Mouse (Mus musculus): ENCODE data around the gene Gm7247. TPM values are rescaled to one million over a fixed set of nuclear protein-coding genes. Genes with fewer than 3 reads are reported as not detected.
A peak's percentile ranks its signal among the peaks of the same experiment; 100 is the strongest.
"Not testable (repeated sequence)": the region's sequence is repeated elsewhere in the genome, so short reads cannot be mapped to it uniquely, and the experiment has no call there.

Gm7247 gene
- polyA plus RNA-seq, 1 experiment from 2014 or later: not detected

DNA sequence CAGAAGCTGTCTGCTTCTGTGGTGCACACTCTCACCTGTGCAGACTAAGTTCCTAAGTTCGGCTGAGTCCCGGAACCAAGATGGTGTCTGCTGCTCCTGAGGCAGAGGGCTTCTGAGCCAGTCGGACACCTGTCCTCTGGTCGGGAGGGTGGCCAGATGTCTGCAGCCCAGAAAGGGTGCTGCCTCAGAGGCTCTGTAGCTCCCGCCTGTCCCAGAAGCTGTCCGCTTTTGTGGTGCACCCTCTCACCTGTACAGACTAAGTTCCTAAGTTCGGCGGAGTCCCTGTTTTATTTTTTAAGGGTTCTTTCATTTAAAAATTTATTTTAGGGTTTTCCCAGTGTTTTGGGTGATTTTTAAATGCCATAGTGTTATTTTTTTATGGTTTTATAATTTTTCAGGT, 145.9 kb downstream of the Gm7247 start:
- Histone ChIP-seq H3K9me3 (ENCODE audit: control insufficient read depth, low read length) (no peaks in the 10 kb centered on the region), H3K4me1 (ENCODE audit: control insufficient read depth, insufficient read depth, low read length) (no peaks in the 10 kb centered on the region), H3K4me2 (no peak overlapping the region), H3K36me3 (ENCODE audit: control insufficient read depth, insufficient read depth, low read length) (no peaks in the 10 kb centered on the region), H3K27ac (ENCODE audit: low read depth, low read length) (no peak overlapping the region), H3K27me3 (ENCODE audit: control insufficient read depth, insufficient read depth, low read length) (no peaks in the 10 kb centered on the region), H3K9ac (ENCODE audit: low read length) (no peak overlapping the region), H3K4me3 (ENCODE audit: low read depth, low read length) (no peak overlapping the region)
- no peak for ATAC-seq (ENCODE audit: low FRiP score)
- WGBS: 93% methylated on average over 8 of the region's 8 CpGs
- peak; percentile 81 for DNase-seq (ENCODE audit: low spot score, missing footprints)

DNA sequence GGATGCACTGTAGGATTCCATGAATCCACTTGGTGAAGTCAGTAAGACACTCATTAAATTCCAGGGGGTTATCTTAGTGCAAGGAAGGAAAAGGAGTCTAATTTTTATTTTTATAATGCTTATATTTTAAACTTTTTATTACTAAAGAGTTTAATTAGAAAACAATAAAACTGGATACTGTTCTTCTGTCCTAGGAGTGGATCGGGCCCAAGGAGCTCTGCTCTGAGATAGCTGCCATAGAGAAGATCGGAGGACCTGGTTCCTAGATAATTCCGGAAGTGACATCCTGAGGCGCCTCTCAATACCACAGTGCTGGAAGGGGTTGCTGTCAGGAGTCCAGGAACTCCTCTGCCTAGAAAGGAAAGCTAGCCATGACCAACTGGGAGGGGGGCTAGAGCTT, 190.9 kb downstream of the Gm7247 start, which contains the start of gene Gm5622:
Gm5622 (plus strand) TSS at position 301 of the 400 bp plus-strand sequence.
- no peak within 1 kb of the TSS for H3K4me2 ChIP-seq
- ATAC-seq (ENCODE audit: low FRiP score): no peak
- no peaks in the 10 kb centered on the region for H3K9me3 ChIP-seq (ENCODE audit: control insufficient read depth, low read length)
- H3K4me3 ChIP-seq (ENCODE audit: low read depth, low read length): no peak within 1 kb of the TSS
- WGBS: 89% methylated on average over 4 of the region's 4 CpGs
- no peak within 1 kb of the TSS for H3K9ac ChIP-seq (ENCODE audit: low read length)
- H3K36me3 ChIP-seq (ENCODE audit: control insufficient read depth, insufficient read depth, low read length): no peaks in the 10 kb centered on the region
- no peak for DNase-seq (ENCODE audit: low spot score, missing footprints)
- H3K27ac ChIP-seq (ENCODE audit: low read depth, low read length): no peak within 1 kb of the TSS
- no peaks in the 10 kb centered on the region for H3K4me1 ChIP-seq (ENCODE audit: control insufficient read depth, insufficient read depth, low read length)
- H3K27me3 ChIP-seq (ENCODE audit: control insufficient read depth, insufficient read depth, low read length): no peaks in the 10 kb centered on the region

DNA sequence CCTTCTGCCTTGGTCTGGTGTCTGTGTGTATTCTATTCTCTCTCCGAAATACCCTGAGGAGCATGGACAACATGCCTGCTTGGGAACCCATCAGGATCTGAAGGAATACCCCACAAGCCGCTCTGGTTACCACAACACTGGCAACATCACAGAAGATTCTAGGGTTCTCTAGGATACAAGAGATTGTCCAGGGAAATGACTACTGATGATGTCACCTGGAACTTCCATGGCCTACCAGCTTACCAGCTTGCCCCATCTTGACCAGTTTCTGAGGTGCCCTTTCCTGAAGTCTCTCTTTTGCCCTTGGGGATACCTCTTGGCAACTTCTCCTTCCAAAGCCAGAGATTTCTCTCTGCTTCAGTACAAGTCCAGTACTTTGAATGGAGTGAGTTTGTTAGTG, 212.4 kb downstream of the Gm7247 start, which contains the start of gene Gm17175:
Gm17175 (minus strand) TSS at position 101 of the 400 bp plus-strand sequence.
- H3K36me3 ChIP-seq (ENCODE audit: control insufficient read depth, insufficient read depth, low read length); DNase-seq (ENCODE audit: low spot score, missing footprints); H3K4me1 ChIP-seq (ENCODE audit: control insufficient read depth, insufficient read depth, low read length); H3K27me3 ChIP-seq (ENCODE audit: control insufficient read depth, insufficient read depth, low read length); ATAC-seq (ENCODE audit: low FRiP score); H3K4me3 ChIP-seq (ENCODE audit: low read depth, low read length); H3K27ac ChIP-seq (ENCODE audit: low read depth, low read length); H3K9ac ChIP-seq (ENCODE audit: low read length); H3K4me2 ChIP-seq; H3K9me3 ChIP-seq (ENCODE audit: control insufficient read depth, low read length): not testable (repeated sequence)
- 89% methylated on average over 2 of the region's 2 CpGs for WGBS

DNA sequence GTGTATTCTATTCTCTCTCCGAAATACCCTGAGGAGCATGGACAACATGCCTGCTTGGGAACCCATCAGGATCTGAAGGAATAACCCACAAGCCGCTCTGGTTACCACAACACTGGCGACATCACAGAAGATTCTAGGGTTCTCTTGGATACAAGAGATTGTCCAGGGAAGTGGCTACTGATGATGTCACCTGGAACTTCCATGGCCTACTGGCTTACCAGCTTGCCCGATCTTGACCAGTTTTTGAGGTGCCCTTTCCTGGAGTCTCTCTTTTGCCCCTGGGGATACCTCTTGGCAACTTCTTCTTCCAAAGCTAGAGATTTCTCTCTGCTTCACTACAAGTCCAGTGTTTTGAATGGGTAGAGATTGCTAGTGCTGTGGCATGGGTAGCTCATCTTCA, 230.5 kb downstream of the Gm7247 start, which contains the start of gene Gm17174:
Gm17174 (minus strand) TSS at position 101 of the 400 bp plus-strand sequence.
- not testable (repeated sequence) for H3K27ac ChIP-seq (ENCODE audit: low read depth, low read length); H3K4me1 ChIP-seq (ENCODE audit: control insufficient read depth, insufficient read depth, low read length); DNase-seq (ENCODE audit: low spot score, missing footprints); ATAC-seq (ENCODE audit: low FRiP score); H3K4me2 ChIP-seq; H3K36me3 ChIP-seq (ENCODE audit: control insufficient read depth, insufficient read depth, low read length); H3K27me3 ChIP-seq (ENCODE audit: control insufficient read depth, insufficient read depth, low read length); H3K4me3 ChIP-seq (ENCODE audit: low read depth, low read length); H3K9ac ChIP-seq (ENCODE audit: low read length); H3K9me3 ChIP-seq (ENCODE audit: control insufficient read depth, low read length)
- 96% methylated on average over 4 of the region's 4 CpGs for WGBS

DNA sequence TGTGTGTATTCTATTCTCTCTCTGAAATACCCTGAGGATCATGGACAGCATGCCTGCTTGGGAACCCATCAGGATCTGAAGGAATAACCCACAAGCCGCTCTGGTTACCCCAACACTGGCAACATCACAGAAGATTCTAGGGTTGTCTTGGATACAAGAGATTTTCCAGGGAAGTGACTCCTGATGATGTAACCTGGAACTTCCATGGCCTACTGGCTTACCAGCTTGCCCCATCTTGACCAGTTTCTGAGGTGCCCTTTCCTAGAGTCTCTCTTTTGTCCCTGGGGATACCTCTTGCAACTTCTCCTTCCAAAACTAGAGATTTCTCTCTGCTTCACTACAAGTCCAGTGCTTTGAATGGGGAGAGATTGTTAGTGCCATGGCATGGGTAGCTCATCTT, 249.7 kb downstream of the Gm7247 start, which contains the start of gene Gm17078:
Gm17078 (minus strand) TSS at position 101 of the 400 bp plus-strand sequence.
- Histone ChIP-seq H3K4me3 (ENCODE audit: low read depth, low read length) (no peak within 1 kb of the TSS), H3K4me2 (no peak within 1 kb of the TSS), H3K36me3 (ENCODE audit: control insufficient read depth, insufficient read depth, low read length) (no peaks in the 10 kb centered on the region), H3K9me3 (ENCODE audit: control insufficient read depth, low read length) (no peaks in the 10 kb centered on the region), H3K4me1 (ENCODE audit: control insufficient read depth, insufficient read depth, low read length) (no peaks in the 10 kb centered on the region), H3K27me3 (ENCODE audit: control insufficient read depth, insufficient read depth, low read length) (no peaks in the 10 kb centered on the region), H3K27ac (ENCODE audit: low read depth, low read length) (no peak within 1 kb of the TSS), H3K9ac (ENCODE audit: low read length) (no peak within 1 kb of the TSS)
- DNase-seq (ENCODE audit: low spot score, missing footprints): no peak
- ATAC-seq (ENCODE audit: low FRiP score): no peak
- WGBS: 78% methylated on average over 1 of the region's 1 CpGs

Other genes with a start within 250 kb of the Gm7247 start
- gene Eddm3b, start 247.3 kb upstream of the Gm7247 start, polyA plus RNA-seq (2014; fragmentation: Nextera tagmentation; extraction: Ambion mirVana): not detected in 2 replicates
- gene Rnase6, start 237.8 kb upstream of the Gm7247 start, polyA plus RNA-seq (2014; fragmentation: Nextera tagmentation; extraction: Ambion mirVana): 0.12 TPM in 1 of 2 replicates, not detected in the other
- not detected in 2 replicates for gene Rnase1, start 215.0 kb upstream of the Gm7247 start, polyA plus RNA-seq (2014; fragmentation: Nextera tagmentation; extraction: Ambion mirVana)
- gene Rnase2b, start 199.5 kb upstream of the Gm7247 start, polyA plus RNA-seq (2014; fragmentation: Nextera tagmentation; extraction: Ambion mirVana): not detected in 2 replicates
- not detected in 2 replicates for gene Ang2, start 162.6 kb upstream of the Gm7247 start, polyA plus RNA-seq (2014; fragmentation: Nextera tagmentation; extraction: Ambion mirVana)
- not detected in 2 replicates for gene Ear14, start 158.4 kb upstream of the Gm7247 start, polyA plus RNA-seq (2014; fragmentation: Nextera tagmentation; extraction: Ambion mirVana)
- gene Rnase2a, start 105.6 kb upstream of the Gm7247 start, polyA plus RNA-seq (2014; fragmentation: Nextera tagmentation; extraction: Ambion mirVana): not detected in 2 replicates
- not detected in 2 replicates for gene Vmn2r88, start 49.1 kb downstream of the Gm7247 start, polyA plus RNA-seq (2014; fragmentation: Nextera tagmentation; extraction: Ambion mirVana)
- gene Vmn2r89, start 90.1 kb downstream of the Gm7247 start, polyA plus RNA-seq (2014; fragmentation: Nextera tagmentation; extraction: Ambion mirVana): not detected in 2 replicates
- gene Gm5622, start 191.0 kb downstream of the Gm7247 start, polyA plus RNA-seq (2014; fragmentation: Nextera tagmentation; extraction: Ambion mirVana): not detected in 2 replicates
- gene Gm17175, start 212.3 kb downstream of the Gm7247 start, polyA plus RNA-seq (2014; fragmentation: Nextera tagmentation; extraction: Ambion mirVana): not detected in 2 replicates
- gene Gm17174, start 230.4 kb downstream of the Gm7247 start, polyA plus RNA-seq (2014; fragmentation: Nextera tagmentation; extraction: Ambion mirVana): not detected in 2 replicates
- not detected in 2 replicates for gene Gm17078, start 249.6 kb downstream of the Gm7247 start, polyA plus RNA-seq (2014; fragmentation: Nextera tagmentation; extraction: Ambion mirVana)